In the genomic region with DNA sequence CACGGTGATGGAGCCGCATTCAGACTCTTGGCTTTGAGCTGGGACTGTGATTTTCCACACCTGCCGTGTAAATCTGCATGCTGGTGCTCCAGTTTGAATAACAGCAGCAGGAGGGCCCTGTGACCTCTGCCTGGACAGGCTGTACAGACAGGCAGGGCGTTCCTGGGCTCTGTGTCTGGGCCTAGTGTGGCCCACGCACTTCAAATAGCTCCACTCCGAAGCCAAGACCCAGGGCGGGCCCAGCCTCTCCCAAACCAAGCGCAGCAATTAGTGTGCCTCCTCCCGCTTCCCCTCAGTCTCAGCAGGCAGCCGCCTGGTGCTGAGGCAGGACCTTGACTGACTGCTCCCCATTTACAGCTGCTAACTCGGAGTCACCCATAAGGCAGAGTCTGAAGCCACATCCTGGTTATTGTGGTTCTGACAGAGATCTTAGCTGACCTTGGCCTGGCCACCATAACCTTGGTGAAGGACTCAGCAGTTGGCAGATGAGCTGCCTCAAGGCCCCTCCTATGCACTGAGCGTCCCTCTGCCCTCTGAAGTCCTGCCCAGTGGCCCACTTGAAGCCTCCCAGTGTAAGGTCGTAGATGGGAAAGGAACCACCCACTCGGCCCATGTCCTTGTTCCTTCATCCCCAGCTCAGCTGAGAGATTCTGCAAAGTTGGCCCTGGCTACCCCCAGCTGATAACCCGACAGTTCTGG, we compare ENCODE assay signal across 20 mouse cellular contexts. TPM values are rescaled to one million over a fixed set of nuclear protein-coding genes. Genes with fewer than 3 reads are reported as not detected.
DNase-seq lines count a peak whose midpoint lies in the region; ATAC-seq and TF ChIP-seq lines count a peak whose summit lies in the region.
"Had no signal": no experiment of that assay in that cellular context is flagged by ENCODE, and none has a peak within 500 bp of the region (broad histone marks: within the 10 kb centered on the region; RNA-seq: fewer than 3 reads in every experiment).

No protein-coding gene starts in this region.

- no peaks in the 10 kb centered on the region for H3K4me1 ChIP-seq in kidney, embryonic 14.5 days (ENCODE audit: control insufficient read depth, insufficient read depth, low read length)
- H3K4me1 ChIP-seq in ES-E14 (ENCODE audit: control insufficient read depth in 2 of 2, insufficient read depth in 2 of 2, low read length in 2 of 2, poor library complexity in 1 of 2) = peaks cover 0 to 4% of the 10 kb centered on the region in 2 experiments; a peak in 1 of 4 replicates
- H3K4me1 ChIP-seq: hindbrain, embryonic 15.5 days; stomach, embryonic 15.5 days had no signal

- H3K9me3 ChIP-seq in kidney, embryonic 14.5 days (ENCODE audit: control insufficient read depth, low read length) = no peaks in the 10 kb centered on the region
- no peaks in the 10 kb centered on the region for H3K9me3 ChIP-seq in ES-E14 (ENCODE audit: control insufficient read depth, insufficient read depth, low read depth, low read length)
- H3K9me3 ChIP-seq: embryonic facial prominence, embryonic 15.5 days; hindbrain, embryonic 15.5 days; liver, embryonic 13.5 days; midbrain, embryonic 13.5 days; stomach, embryonic 15.5 days had no signal

- DNase-seq in kidney, postnatal 10 days = no peak
- peak; percentile 30 for DNase-seq in ES-E14 (ENCODE audit: low read depth, low spot score)
- peak; percentile 86 for DNase-seq in adrenal gland, adult 2 months
- DNase-seq in skeletal muscle tissue, adult 2 months (ENCODE audit: low read depth, low spot score) = peak; percentile 24
- DNase-seq in left cerebral cortex, postnatal 14 days (ENCODE audit: low spot score in 2 of 2) = no peak
- DNase-seq in Muller cell, postnatal 12 days (ENCODE audit: inconsistent ontology term) = no peak
- DNase-seq in left cerebral cortex, adult 8-10 months (ENCODE audit: low spot score in 2 of 2) = no peak
- DNase-seq: cerebellum, adult 11 months; forebrain, postnatal 0 days; kidney, adult 2 months; left cerebral cortex, postnatal 4 days; liver, embryonic 13.5 days; lung, postnatal 14 days had no signal

- no peak overlapping the region for H3K4me2 ChIP-seq in kidney, embryonic 14.5 days (replicated peaks; ENCODE audit: low read depth, low read length)
- H3K4me2 ChIP-seq: embryonic facial prominence, embryonic 15.5 days; hindbrain, embryonic 15.5 days; liver, embryonic 13.5 days; midbrain, embryonic 13.5 days; stomach, embryonic 15.5 days had no signal

- H3K9ac ChIP-seq in kidney, embryonic 14.5 days (ENCODE audit: low read depth, low read length) = 0 out of 2 replicates have a peak overlapping the region, but pooled peaks have one; percentile 1
- H3K9ac ChIP-seq in ES-E14 (ENCODE audit: insufficient read depth, low read depth, low read length, poor library complexity, severe bottlenecking) = no peak overlapping the region
- H3K9ac ChIP-seq: embryonic facial prominence, embryonic 15.5 days; forebrain, postnatal 0 days; hindbrain, embryonic 15.5 days; liver, embryonic 13.5 days; midbrain, embryonic 13.5 days; stomach, embryonic 15.5 days had no signal

- no peak for ATAC-seq in kidney, embryonic 14.5 days (ENCODE audit: low FRiP score, low TSS enrichment)
- ATAC-seq: CD4-positive, CD25-positive, alpha-beta regulatory T cell, adult 4 months; forebrain, postnatal 0 days; midbrain, embryonic 13.5 days; Patski had no signal

- H3K27me3 ChIP-seq in kidney, embryonic 14.5 days (ENCODE audit: control insufficient read depth, insufficient read depth, low read length) = no peaks in the 10 kb centered on the region
- H3K27me3 ChIP-seq: embryonic facial prominence, embryonic 15.5 days; hindbrain, embryonic 15.5 days; Patski; stomach, embryonic 15.5 days had no signal

- H3K27ac ChIP-seq in kidney, embryonic 14.5 days (ENCODE audit: low read depth, low read length) = no peak overlapping the region
- H3K27ac ChIP-seq in ES-E14 (ENCODE audit: insufficient read depth, low read depth, low read length, poor library complexity, severe bottlenecking) = no peak overlapping the region
- H3K27ac ChIP-seq: embryonic facial prominence, embryonic 15.5 days; hindbrain, embryonic 15.5 days; liver, embryonic 13.5 days; midbrain, embryonic 13.5 days; stomach, embryonic 15.5 days had no signal

- in situ Hi-C loops in ES-E14 (cut with MboI; ENCODE audit: low sequenced_read_pairs in 2 of 2, unreplicated experiment in 2 of 2) = loop anchor here in 1 of 2 experiments (10.0 kb wide), 1 partner anchor 89 kb away; no protein-coding TSS in a partner anchor

- 46% methylated on average over 15 of the region's 15 CpGs for WGBS in kidney, embryonic 14.5 days

- intact Hi-C loops in left cerebral cortex, postnatal 14 days (cut with DNase I) = loop anchor here (5.0 to 10.0 kb wide), 2 partner anchors 201 to 299 kb away; no protein-coding TSS in a partner anchor

- no peak overlapping the region for H3K4me3 ChIP-seq in kidney, embryonic 14.5 days (ENCODE audit: low read length)
- no peak overlapping the region for H3K4me3 ChIP-seq in ES-E14 (ENCODE audit: insufficient read depth in 1 of 2, low read depth in 1 of 2, low read length in 2 of 2, poor library complexity in 1 of 2, severe bottlenecking in 1 of 2)
- H3K4me3 ChIP-seq: embryonic facial prominence, embryonic 15.5 days; hindbrain, embryonic 15.5 days; liver, embryonic 13.5 days; midbrain, embryonic 13.5 days; stomach, embryonic 15.5 days had no signal

- H3K36me3 ChIP-seq in kidney, embryonic 14.5 days (ENCODE audit: control insufficient read depth, insufficient read depth, low read length) = no peaks in the 10 kb centered on the region
- H3K36me3 ChIP-seq in ES-E14 (ENCODE audit: control insufficient read depth, insufficient read depth, low read length, poor library complexity, severe bottlenecking) = no peaks in the 10 kb centered on the region
- H3K36me3 ChIP-seq: embryonic facial prominence, embryonic 15.5 days; hindbrain, embryonic 15.5 days; liver, embryonic 13.5 days; midbrain, embryonic 13.5 days; stomach, embryonic 15.5 days had no signal

TF ChIP-seq in ES-E14, 5 proteins besides CTCF, POLR2A, EP300 and RAD21:
- TF ChIP-seq CHD2 (IDR thresholded peaks at IDR 0.05; ENCODE audit: low read depth, low read length) = no peak
- no peak for TF ChIP-seq ZC3H11A (IDR thresholded peaks at IDR 0.05; ENCODE audit: borderline replicate concordance, low read depth, low read length)
- no peak for TF ChIP-seq ZNF384 (IDR thresholded peaks at IDR 0.05; ENCODE audit: low read depth, low read length)
- TF ChIP-seq HCFC1 (IDR thresholded peaks at IDR 0.05; ENCODE audit: borderline replicate concordance, insufficient read depth, low read length) = no peak
- no peak for TF ChIP-seq MAFK (IDR thresholded peaks at IDR 0.05; ENCODE audit: insufficient read depth, low read depth, low read length)

RNA-seq across cellular contexts. Expression of gene Slc5a10, which starts 7.3 kb away (rescaled TPM):
- polyA plus RNA-seq in kidney, embryonic 14.5 days (2014; fragmentation: Nextera tagmentation; extraction: Ambion mirVana) = 0.11 and 0.16 TPM in 2 replicates
- 0.32 and 0.45 TPM in 2 replicates for total RNA-seq in ES-E14 (2012; rRNA removed)
- under 1 TPM; 0.14 to 0.24 TPM for total RNA-seq in adrenal gland, adult 2 months (2021)
- 0.07 and 0.10 TPM in 2 replicates for polyA plus RNA-seq in adrenal gland, adult 2 months (2012; rRNA removed)
- under 1 TPM; 0.18 to 0.27 TPM for total RNA-seq in left cerebral cortex, postnatal 14 days (2021)
- total RNA-seq in left cerebral cortex, adult 8-10 months (2022) = under 1 TPM in 3 of 4 experiments, not detected in 1; 0.20 to 0.33 (median 0.32) TPM
- polyA plus RNA-seq: CD4-positive, CD25-positive, alpha-beta regulatory T cell, adult 4 months; hindbrain, embryonic 15.5 days; liver, embryonic 13.5 days; Patski; stomach, embryonic 15.5 days had no signal

RNA-seq across cellular contexts. Expression of gene Fam83g, which starts 29.4 kb away (rescaled TPM):
- polyA plus RNA-seq in kidney, embryonic 14.5 days (2014; fragmentation: Nextera tagmentation; extraction: Ambion mirVana) = 1.8 and 1.9 TPM in 2 replicates
- 6.2 and 9.4 TPM in 2 replicates for total RNA-seq in ES-E14 (2012; rRNA removed)
- 1 to 10 TPM in 1 of 2 experiments, under 1 TPM in 1; 0.78 to 2.7 TPM for total RNA-seq in adrenal gland, adult 2 months (2021)
- 1.7 and 2.1 TPM in 2 replicates for polyA plus RNA-seq in adrenal gland, adult 2 months (2012; rRNA removed)
- under 1 TPM in 1 of 2 experiments, not detected in 1; 0.09 TPM for total RNA-seq in left cerebral cortex, postnatal 14 days (2021)
- under 1 TPM in 2 of 4 experiments, not detected in 2; 0.09 to 0.28 TPM for total RNA-seq in left cerebral cortex, adult 8-10 months (2022)
- polyA plus RNA-seq: Patski had no signal

RNA-seq across cellular contexts. Expression of gene Prpsap2, which starts 48.6 kb away (rescaled TPM):
- polyA plus RNA-seq in kidney, embryonic 14.5 days (2014; fragmentation: Nextera tagmentation; extraction: Ambion mirVana) = 28.0 and 31.7 TPM in 2 replicates
- 29.3 and 35.7 TPM in 2 replicates for total RNA-seq in ES-E14 (2012; rRNA removed)
- 10 to 100 TPM; 29.3 to 35.4 TPM for total RNA-seq in adrenal gland, adult 2 months (2021)
- polyA plus RNA-seq in adrenal gland, adult 2 months (2012; rRNA removed) = 6.6 and 7.6 TPM in 2 replicates
- 10 to 100 TPM; 32.4 to 35.0 TPM for total RNA-seq in left cerebral cortex, postnatal 14 days (2021)
- 10 to 100 TPM; 43.6 to 47.8 (median 45.3) TPM for total RNA-seq in left cerebral cortex, adult 8-10 months (2022)

Comparison
In these comparisons a context has a peak if more than half of its experiments do, and no peak if none do; other contexts are left out.
1. DNase-seq: peak in ES-E14 (single experiment), adrenal gland, adult 2 months (single experiment) and skeletal muscle tissue, adult 2 months (single experiment); none in kidney, postnatal 10 days (single experiment), left cerebral cortex, postnatal 14 days (0 of 2), Muller cell, postnatal 12 days (single experiment) and left cerebral cortex, adult 8-10 months (0 of 2).